Mouse (Mus musculus) lung, postnatal 0 days (tissue): ENCODE data around the gene Tmem184b. TPM values are rescaled to one million over a fixed set of nuclear protein-coding genes. Genes with fewer than 3 reads are reported as not detected.
A peak's percentile ranks its signal among the peaks of the same experiment; 100 is the strongest.

Experiments
- ATAC-seq: fragments of 200-750 bp; cut with Nextera tagmentation; 2 replicates; pipeline ENCODE4 v1.8.0; 2017; ENCODE audit warnings: moderate library complexity
- DNase-seq: peaks from one replicate; pipeline ENCODE4 v3.0.0-alpha.2; 2016; ENCODE audit warnings: low spot score
- H3K27ac ChIP-seq: fragments of 300-500 bp; sonication (generic); 2 replicates; pipeline ENCODE4 v1.5.1; 2014; ENCODE audit warnings: antibody characterized with exemption, mild to moderate bottlenecking, low read length, mixed read lengths
- H3K27me3 ChIP-seq: fragments of 300-500 bp; sonication (generic); replicated peaks from 2 replicates; pipeline ENCODE4 v1.6.1; 2014; ENCODE audit warnings: low read length, mixed read lengths; ENCODE audit not compliant: insufficient read depth
- H3K36me3 ChIP-seq: fragments of 300-500 bp; sonication (generic); 2 replicates; pipeline ENCODE4 v1.6.1; 2014; ENCODE audit warnings: low read length, mixed read lengths; ENCODE audit not compliant: insufficient read depth
- H3K4me1 ChIP-seq: fragments of 300-500 bp; sonication (generic); 2 replicates; pipeline ENCODE4 v1.6.1; 2014; ENCODE audit warnings: antibody characterized with exemption, low read depth, low read length, mixed read lengths; ENCODE audit not compliant: insufficient read depth
- H3K4me2 ChIP-seq: fragments of 300-500 bp; sonication (generic); replicated peaks from 2 replicates; pipeline ENCODE4 v1.6.1; 2014; ENCODE audit warnings: low read depth, mild to moderate bottlenecking, low read length, moderate library complexity, mixed read lengths
- H3K4me3 ChIP-seq: fragments of 300-500 bp; sonication (generic); 2 replicates; pipeline ENCODE4 v1.5.1; 2014; ENCODE audit warnings: low read depth, low read length
- H3K9ac ChIP-seq: fragments of 300-500 bp; sonication (generic); replicated peaks from 2 replicates; pipeline ENCODE4 v1.6.1; 2014; ENCODE audit warnings: low read depth, mild to moderate bottlenecking
- H3K9me3 ChIP-seq: fragments of 300-500 bp; sonication (generic); 2 replicates; pipeline ENCODE4 v1.6.1; 2016; ENCODE audit warnings: low read length, mixed read lengths
- CTCF ChIP-seq: IDR thresholded peaks from 2 replicates; pipeline ENCODE4 v1.5.1; 2016; ENCODE audit warnings: antibody characterized with exemption, mild to moderate bottlenecking
- EP300 ChIP-seq: IDR thresholded peaks from 2 replicates; pipeline ENCODE4 v1.6.1; 2016; ENCODE audit warnings: antibody characterized with exemption, mild to moderate bottlenecking, control low read depth
- WGBS: fragments of 180-500 bp; shearing (Covaris S2); extraction: QIAGEN DNeasy Blood & Tissue Kit; methylation state at CpG from one replicate; pipeline ENCODE4 v1.1.7; 2014; 5-methylcytosine and 5-hydroxymethylcytosine counted together
- polyA plus RNA-seq: library from polyadenylated mRNA; unstranded; fragments of >200 nt; fragmentation: Nextera tagmentation; extraction: Ambion mirVana; gene quantifications from 2 replicates; pipeline ENCODE4 v1.2.1, GENCODE M21; 2015

Tmem184b gene
- polyA plus RNA-seq, 1 experiment from 2014 or later = 55.3 TPM

GRCm38 (mm10) chr15:79404277-79404676, 908 bp upstream of the Tmem184b start:
- no peak for ATAC-seq
- Histone ChIP-seq H3K27me3 (no peaks in the 10 kb centered on the region), H3K27ac (0 out of 2 replicates have a peak overlapping the region, but pooled peaks have one; percentile 62), H3K9ac (no peak overlapping the region), H3K36me3 (no peaks in the 10 kb centered on the region), H3K4me3 (no peak overlapping the region), H3K9me3 (no peaks in the 10 kb centered on the region), H3K4me1 (peaks cover 24% of the 10 kb centered on the region), H3K4me2 (no peak overlapping the region)
- WGBS = 92% methylated on average over 1 of the region's 1 CpGs
- DNase-seq = no peak
- no peak for TF ChIP-seq CTCF
- TF ChIP-seq EP300 = no peak

- Histone ChIP-seq H3K9ac (peak overlapping the region; percentile 81), H3K4me2 (peak overlapping the region; percentile 87), H3K4me1 (peaks cover 25% of the 10 kb centered on the region), H3K36me3 (no peaks in the 10 kb centered on the region), H3K4me3 (peak overlapping the region; percentile 82), H3K27me3 (no peaks in the 10 kb centered on the region), H3K27ac (peak overlapping the region; percentile 62), H3K9me3 (no peaks in the 10 kb centered on the region)
- WGBS = 12% methylated on average over 9 of the region's 9 CpGs
- TF ChIP-seq EP300 (no peak), CTCF (no peak)
- DNase-seq (peak; percentile 54), ATAC-seq (no peak)
Observed at GRCm38 (mm10) chr15:79403763-79404210, 418 bp upstream of the Tmem184b start.

DNA sequence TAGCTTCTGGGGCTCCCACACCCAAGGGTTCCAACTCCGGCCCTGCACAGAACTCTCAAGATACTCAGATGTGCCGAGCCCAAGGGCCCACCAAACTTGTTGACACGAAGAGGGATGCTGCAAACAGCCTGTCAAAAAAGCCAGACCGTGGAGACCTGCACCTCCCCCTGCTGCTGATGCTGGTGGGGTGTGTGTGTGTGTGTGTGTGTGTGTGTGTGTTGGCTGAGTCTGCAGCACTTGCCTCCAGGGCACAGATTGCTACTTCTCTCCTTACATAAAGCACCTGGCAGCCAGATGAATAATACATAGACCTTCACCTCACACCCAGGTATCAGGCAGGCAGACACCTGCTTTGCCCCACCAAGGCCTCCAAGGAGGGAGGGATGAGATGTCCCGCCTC, 1.2 kb downstream of the Tmem184b start:
- no peak for ATAC-seq
- H3K4me1 ChIP-seq = peaks cover 25% of the 10 kb centered on the region

GRCm38 (mm10) chr15:79400975-79401365, 2.4 kb downstream of the Tmem184b start:
- Histone ChIP-seq H3K4me1 (peaks cover 29% of the 10 kb centered on the region), H3K36me3 (no peaks in the 10 kb centered on the region), H3K4me2 (peak overlapping the region; percentile 28; the same call in 1 of the 2 replicates), H3K27me3 (no peaks in the 10 kb centered on the region), H3K4me3 (no peak overlapping the region), H3K27ac (peak overlapping the region; percentile 35), H3K9ac (no peak overlapping the region; the same call in 1 of the 2 replicates), H3K9me3 (no peaks in the 10 kb centered on the region)
- WGBS = 49% methylated on average over 7 of the region's 7 CpGs
- TF ChIP-seq EP300 (no peak), CTCF (no peak)
- no peak for ATAC-seq
- DNase-seq = no peak

More for the DNA sequence above, 1.2 kb downstream of the Tmem184b start:
- no peak for DNase-seq
- TF ChIP-seq EP300 (no peak), CTCF (no peak)
- no peaks in the 10 kb centered on the region for H3K36me3 ChIP-seq
- WGBS = 10% methylated on average over 5 of the region's 5 CpGs
- no peaks in the 10 kb centered on the region for H3K27me3 ChIP-seq
- H3K27ac ChIP-seq = no peak overlapping the region
- no peaks in the 10 kb centered on the region for H3K9me3 ChIP-seq
- H3K4me2 ChIP-seq = peak overlapping the region; percentile 87
- peak overlapping the region; percentile 82 for H3K4me3 ChIP-seq
- peak overlapping the region; percentile 81 for H3K9ac ChIP-seq

GRCm38 (mm10) chr15:79400134-79400974, 3.0 kb downstream of the Tmem184b start:
- Histone ChIP-seq H3K36me3 (no peaks in the 10 kb centered on the region), H3K9ac (no peak overlapping the region), H3K4me3 (no peak overlapping the region), H3K4me1 (peaks cover 35% of the 10 kb centered on the region), H3K27me3 (no peaks in the 10 kb centered on the region), H3K4me2 (peak overlapping the region; percentile 18; the same call in 1 of the 2 replicates), H3K27ac (peak overlapping the region; percentile 35), H3K9me3 (no peaks in the 10 kb centered on the region)
- WGBS = 43% methylated on average over 6 of the region's 6 CpGs
- ATAC-seq = no peak
- TF ChIP-seq EP300 = 0 out of 2 replicates have a peak, but pooled peaks have one; percentile 53
- TF ChIP-seq CTCF = no peak
- peak; percentile 55 for DNase-seq

GRCm38 (mm10) chr15:79399231-79400052, 3.9 kb downstream of the Tmem184b start:
- no peak for TF ChIP-seq EP300
- peak; percentile 27 for TF ChIP-seq CTCF
- Histone ChIP-seq H3K27me3 (no peaks in the 10 kb centered on the region), H3K9ac (no peak overlapping the region), H3K36me3 (no peaks in the 10 kb centered on the region), H3K9me3 (no peaks in the 10 kb centered on the region), H3K4me3 (no peak overlapping the region), H3K4me2 (no peak overlapping the region), H3K27ac (0 out of 2 replicates have a peak overlapping the region, but pooled peaks have one; percentile 35), H3K4me1 (peaks cover 39% of the 10 kb centered on the region)
- no peak for DNase-seq
- ATAC-seq = no peak
- 66% methylated on average over 14 of the region's 14 CpGs for WGBS
